Mouse (Mus musculus) cerebellum, postnatal 36 days (tissue): Measurements from ENCODE around the gene S100a10.
"Not testable (repeated sequence)": the region's sequence is repeated elsewhere in the genome, so short reads cannot be mapped to it uniquely, and the experiment has no call there.

Source experiments
- DNase-seq, 2 experiments: peaks; one replicate each; pipeline ENCODE4 v3.0.0; 2021 to 2022; ENCODE audit warnings: mixed read lengths in 2 of 2

Gene S100a10

DNA sequence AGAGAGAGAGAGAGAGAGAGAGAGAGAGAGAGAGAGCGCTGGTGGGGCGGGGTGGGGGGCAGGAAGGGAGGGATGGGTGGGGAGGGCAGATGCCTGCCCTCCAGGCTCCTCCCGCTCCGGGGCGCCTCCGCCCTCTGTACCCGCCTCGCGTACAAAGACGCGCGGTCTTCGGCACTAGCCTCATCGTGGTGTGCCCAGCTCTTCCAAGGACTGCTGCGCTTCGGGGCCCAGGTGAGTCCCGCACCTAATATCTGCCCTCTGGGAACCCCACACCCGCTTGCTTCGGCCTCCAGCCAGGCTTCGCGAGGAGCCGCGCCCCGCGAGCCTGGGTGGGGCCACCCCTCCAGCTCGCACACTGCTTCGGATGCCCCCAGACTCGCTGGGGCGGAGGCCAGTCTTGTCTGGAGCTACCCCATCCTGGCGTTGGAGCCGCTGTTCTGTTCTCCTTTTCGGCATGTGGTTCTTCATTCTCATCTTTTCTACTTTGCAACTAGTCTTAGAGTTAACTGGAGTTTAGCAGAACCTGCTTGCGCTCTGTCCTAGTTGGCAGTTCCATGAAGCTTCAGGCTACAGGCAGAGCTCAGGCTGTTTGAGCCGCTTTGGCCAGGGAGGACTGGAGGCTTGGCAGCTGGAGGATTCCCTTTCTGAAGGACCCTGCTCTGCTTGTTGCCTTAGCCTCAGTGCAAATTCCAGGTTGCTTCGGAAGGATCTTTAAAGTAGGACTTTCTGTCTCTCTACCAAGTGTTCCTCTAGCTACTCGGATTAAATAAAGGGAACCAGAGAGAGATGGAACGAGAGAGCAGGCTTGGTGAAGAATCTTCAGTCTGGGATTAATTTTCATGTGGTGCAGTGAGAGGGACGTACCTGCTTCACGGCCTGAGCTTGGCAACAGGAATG lies at the start of gene S100a10:
Gene S100a10 (plus strand): TSS at position 100 of the 897 bp plus-strand sequence.
- DNase-seq, result peak; percentile 5 to 7

DNA sequence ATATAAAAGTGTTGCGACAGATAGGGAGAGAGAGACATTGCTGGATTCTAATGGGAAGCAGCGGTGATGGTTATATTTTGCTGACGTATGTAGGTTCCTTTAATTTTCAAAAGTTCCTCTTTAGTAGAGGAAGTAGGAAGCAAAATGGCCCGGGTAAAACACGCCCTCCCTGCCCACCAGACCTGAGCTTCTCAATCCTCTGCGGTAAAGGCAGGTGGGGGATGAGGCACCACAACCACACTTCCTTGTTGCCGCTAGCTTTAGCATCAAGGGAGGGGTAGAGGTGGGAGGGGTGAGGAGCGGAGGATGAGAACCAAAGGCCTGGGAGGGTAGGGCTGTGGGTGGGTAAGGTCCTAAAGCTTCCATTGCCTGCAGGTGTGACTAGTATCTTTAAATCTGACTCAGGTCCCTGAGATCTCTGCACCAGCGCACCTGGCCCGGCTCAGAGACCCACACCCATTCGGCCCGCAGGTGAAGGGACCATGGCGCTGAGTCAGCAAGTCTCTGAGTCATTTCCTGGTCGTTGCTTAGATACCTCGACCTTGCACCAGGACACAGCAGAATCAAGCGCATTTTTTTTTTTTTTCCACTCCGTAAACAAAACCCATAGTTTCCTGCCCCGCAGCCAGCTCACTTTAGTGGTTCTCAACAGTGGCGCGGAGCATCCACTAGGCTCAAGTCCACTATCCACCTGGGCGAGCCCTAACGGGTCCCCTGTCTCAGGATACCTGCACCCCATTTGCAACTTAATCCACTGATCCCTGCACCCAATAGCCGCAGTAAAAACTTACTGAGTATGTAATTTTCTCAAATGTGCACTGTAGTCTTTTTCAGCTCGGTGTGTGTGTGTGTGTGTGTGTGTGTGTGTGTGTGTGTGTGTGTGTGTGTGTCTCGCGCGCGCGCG lies 48.7 kb upstream of the S100a10 start:
- DNase-seq, result no peak

DNA sequence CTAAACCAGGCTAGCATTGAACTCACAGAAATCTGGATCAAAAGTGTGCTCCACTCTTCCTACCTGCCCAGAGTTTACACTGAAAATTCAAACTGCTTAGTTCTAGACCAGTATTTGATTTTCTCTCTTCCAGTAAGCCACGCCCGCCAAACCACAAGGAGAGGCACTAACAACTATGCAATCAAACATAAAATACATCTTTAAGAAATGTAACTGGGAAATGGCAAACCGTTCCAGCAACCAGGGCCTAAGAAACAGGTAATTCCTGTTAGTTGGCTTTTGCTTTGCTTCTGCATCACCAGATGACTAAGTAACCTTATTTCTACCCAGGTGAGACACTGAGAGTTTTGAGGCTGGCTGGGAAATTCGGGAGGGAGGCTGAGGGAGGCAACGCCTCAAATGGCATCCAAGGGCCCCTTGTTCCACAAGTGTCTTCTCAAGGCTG lies 48.0 kb upstream of the S100a10 start:
- no peak for DNase-seq

DNA sequence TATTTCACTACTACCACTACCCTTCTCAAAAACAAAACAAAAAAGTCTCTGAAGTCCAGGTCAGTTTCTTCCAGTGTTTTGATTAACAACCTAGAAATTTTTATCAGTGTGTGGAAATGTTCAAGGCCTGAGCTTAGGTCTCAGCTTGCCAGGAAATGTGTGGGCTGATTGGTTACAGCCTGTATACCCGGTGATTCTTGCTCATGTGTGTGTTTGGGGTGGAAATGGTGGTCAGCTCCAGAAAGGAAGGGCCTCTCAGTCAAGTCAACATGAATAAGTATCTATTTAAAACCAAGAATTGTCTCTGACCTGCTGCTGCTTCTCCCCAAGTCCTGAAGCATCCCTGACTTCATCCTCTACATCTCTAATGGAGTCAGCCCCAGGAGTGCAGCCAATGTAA lies 45.6 kb upstream of the S100a10 start:
- no peak for DNase-seq

DNA sequence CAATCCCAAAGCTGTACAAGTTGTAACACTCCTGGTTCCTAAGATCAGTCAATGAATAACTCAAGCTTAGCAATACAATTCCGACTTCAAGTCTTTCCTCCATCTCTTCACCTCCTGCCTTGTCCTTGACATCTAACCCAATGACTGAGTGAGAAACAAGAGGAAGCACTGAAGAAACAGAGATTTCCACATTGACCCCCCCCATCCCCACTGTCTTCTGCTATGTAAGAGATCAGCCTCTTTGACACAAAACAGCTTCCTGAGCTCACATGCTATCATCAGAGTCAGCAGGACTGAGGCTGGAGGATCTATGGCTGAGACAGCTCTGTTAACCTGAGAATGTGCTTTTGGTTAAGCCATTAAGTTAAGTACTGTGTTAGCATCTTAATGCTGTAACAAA lies 43.8 kb upstream of the S100a10 start:
- no peak for DNase-seq

DNA sequence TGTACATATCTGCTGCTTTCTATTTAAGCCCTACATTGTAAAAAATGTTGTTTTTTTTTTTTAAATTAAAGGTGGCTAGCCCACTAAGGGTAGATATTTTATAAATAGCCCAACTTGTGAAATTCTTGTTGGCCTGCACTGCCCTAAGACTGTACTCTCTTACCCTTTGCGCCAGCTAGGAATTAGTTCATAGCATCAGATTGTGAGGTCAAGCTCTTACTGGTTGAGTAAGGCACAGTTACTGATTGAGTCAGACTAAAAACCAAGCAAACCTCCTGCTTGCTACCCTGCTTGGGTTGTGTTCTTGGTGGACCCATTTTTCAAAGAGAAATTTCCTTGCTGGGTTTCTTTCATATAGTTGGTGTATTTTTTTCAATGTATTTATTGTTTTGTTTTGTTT lies 43.1 kb upstream of the S100a10 start:
- no peak for DNase-seq

DNA sequence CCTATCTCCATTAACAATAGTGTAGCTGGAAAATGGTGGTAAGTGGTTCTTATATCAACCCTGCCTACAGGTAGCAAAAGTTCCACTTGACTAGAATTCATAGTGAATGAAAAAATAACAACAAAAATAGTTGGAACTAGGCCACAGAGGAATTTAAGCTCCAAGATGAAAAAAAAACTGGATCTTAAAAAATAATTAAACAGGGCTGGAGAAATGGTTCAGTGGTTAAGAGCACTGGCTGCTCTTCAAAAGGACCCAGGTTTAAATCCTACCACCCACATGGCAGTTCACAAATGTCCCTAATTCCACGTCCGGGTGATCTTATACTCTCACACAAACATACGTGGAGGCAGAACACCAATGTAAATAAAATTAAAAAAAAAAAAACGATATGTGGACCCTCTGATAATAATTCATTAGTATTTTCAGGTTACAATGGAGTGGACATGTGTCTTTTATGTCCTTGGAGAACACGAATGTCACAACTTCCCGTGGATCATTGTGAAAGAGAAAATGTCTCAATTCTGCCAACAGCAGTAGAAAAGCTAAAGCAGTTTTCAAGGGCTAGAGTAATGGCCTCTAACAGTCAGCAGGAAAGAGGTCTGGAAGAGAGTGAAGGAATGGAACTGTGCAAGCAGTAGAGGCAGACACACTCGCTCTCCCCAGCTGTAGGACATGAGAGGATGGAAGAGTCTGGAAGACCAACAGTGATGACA lies 42.3 kb upstream of the S100a10 start:
- DNase-seq, result no peak

DNA sequence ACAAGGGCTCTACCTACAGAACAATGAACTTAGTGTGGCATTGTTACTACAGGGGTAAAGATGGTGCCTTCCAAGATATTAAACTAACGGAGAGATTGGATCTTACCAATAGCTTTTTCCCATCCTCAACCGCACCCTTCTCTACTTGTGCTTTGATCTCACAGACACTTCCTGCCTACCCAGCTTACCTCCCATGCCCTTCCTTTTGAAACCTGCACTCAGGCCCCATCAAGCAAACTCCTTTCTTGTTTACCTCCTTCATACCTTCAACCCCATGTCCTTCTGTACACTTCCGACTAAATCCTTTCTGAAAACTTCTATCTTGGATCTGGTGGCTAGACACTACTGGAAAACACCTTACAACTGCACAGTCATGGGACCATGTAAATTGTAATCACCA lies 40.3 kb upstream of the S100a10 start:
- DNase-seq, result no peak

DNA sequence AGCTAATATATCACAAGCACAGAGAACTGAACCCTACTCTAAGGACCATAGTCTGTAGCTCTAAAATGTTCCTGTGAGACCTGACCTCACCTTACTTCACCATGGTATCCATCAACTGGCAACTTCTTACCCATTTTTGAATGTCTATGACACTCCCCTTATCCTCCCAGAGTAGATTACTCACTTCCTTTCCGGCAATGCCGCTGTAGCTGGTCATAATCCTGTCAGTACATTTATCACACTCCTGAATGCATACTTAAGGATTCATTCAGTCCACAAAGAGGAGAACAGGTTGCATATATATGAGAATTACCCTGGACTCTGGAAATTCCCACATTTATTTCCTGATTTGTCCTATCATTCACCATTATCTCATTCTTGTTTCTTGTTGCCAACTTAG lies 37.5 kb upstream of the S100a10 start:
- no peak for DNase-seq

DNA sequence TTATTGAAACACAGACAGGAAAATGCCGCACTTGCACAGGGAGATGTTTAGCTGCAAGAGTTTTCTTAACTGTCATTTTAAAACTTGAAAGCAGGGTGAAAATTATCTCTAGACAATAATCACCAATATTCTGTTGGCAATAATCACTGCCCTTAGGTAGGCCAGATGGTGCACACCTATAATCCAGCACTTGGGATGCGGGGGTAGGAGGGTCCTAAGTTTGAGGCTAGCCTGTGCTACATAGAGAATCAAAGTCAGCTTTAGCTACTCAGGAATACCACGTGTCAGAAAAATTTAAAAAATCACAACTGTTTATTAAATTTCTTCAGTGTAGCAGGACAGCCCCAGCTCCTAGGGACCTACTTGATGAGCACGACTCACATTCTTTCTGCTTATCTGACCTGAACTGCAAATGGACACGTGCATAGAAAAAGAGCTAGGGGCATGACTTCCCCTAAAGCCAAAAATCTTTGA lies 35.0 kb upstream of the S100a10 start:
- DNase-seq, result no peak

DNA sequence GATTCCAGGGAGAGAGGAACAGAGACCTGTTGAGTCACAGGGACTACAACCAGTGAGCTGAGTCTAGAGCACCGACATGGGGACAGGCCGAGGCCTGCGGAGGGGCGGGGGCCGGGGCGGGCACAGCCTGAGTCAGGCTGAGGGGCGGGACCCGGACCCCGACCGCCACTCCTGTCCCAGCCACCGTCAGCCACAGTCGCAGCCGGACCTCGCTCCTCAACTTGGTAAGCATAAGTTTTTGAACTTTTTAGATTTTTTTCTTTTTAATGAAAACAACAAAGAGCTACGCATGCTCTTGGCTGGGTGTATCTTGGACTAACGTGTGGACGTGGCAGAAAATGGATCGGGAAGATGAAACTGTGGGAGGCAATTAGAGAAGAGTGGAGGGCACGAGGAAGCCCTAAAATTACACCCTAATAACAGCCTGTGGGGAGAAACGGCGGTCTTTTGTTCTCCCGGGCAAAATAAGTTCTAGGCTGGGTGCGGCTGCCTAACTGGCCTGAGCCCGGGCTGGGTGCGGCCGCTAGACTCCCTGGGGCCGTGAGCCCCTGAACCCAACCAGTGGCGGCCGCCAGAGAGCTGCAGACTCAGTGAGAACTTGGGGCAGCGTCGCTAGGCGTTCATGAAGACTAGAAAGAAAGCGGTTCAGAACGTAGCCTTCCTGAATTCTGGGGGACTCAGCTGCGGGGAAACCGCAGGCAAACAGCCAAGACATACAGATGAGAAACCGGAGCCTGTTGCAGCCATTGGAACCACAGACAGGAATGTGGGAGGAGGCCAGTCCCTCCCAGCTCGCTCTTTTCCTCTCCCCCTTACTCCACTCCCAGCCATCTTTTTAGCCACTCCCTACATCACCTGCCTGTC lies 34.3 kb upstream of the S100a10 start, which contains the start of gene S100a11:
Gene S100a11 (plus strand): TSS at position 159 of the 864 bp plus-strand sequence.
- peak in 1 of 2 experiments; percentile 1 for DNase-seq

DNA sequence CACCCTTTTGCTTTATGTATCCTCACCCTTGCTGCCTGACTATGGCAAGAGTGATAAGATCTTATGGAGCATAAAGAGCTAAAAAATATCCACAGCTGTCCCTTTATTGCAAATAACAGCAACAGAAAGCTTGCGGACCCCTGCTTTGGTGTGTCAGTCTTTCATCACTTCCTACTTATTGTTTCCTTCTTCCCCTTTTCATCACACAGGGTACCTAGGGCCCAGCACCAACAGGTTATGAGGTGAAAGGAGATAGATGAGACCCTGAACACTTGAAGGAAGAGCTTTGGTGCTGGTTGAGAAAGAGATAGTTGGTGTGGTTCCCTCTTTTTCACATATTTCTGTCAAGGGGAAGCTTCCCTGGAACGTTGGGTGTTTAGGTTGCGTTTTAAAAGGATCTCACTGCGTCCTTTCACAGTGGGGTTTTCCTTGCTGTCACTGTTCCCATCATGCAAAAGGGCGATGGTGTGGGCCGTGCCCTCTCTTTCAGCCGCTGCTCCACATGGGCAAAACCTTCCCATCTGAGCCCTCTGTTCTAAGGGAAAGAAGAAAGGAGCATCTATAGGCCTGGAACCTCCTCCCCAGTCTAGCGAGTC lies 33.3 kb upstream of the S100a10 start:
- no peak for DNase-seq

DNA sequence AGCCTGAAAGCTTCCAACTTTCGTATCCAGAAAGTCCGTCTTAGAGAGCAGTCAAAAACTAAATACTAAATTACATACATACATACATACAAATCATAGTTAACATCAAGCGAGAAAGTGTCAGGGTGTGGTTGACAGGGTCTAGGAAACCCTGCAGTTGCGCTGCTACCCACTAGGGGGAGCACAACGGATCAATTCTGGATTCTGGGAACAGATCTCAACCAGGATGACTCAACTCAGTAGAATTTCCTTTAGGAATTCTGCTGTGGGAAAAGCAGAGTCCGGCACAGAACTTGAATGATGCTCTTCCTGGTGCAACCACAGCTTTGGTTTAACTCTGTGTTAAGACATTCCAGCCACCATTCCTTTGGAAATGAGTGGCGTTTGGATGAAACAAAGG lies 32.3 kb upstream of the S100a10 start:
- DNase-seq, result peak; percentile 12 to 28

DNA sequence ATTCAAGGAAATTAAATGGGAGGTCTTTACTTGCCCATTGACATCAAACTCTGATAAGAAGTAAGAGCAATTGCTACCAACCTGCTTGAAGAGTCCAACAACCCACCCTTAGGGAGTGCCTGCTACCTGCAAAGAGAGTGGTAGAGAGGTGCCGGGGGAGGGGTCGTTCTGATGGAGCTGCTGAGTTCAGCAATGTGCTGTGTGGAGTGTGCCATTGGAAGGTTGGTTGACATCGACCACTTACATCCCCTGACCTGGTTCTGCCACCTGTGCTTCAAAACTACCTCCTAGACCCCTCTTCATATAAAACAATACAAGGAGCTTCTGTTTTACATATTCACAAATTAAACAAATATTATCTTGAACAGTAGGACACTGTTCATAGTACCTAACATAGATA lies 27.6 kb upstream of the S100a10 start:
- no peak for DNase-seq

DNA sequence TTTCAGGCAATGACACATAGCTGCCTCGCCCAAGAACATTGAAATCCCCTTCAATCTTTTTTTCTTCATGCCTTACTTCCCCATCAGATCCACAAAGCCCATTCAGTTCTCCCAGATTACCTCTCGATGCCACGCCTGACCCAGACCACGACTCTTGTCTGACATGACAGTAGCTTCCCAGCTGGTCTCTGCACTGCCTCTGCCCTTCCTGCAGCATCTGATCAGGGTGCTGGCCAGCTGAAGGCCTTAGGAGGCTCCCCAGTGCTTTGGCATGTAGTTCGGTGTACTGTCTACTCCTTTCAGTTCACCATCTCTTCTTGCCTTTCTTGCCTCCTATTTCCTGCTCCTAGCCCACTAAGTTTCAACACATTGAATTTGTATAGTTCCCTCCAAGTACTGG lies 26.1 kb upstream of the S100a10 start:
- no peak for DNase-seq

DNA sequence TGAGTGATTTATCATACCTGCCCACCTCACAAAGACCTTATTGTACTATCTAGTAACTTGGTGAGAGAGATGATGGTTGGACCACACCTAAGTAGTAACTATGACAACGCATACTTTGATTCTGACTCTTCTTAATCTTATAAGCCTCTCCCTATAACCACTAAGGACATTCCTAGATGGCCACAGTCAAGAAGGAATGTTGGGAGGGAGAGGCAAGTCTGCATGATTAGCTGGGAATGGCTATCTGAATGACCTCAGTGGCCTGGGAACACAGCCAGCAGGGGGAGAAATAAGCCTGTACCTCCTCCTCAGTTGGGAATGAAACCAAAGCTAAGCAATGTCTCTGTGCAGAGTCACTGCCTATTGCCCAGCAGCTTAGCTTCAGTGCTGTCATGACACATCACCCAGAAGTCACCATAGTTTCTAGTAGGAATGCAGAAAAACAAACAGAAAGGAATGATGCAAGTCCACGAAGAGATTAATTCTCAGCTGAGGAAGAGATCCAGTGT lies 17.8 kb upstream of the S100a10 start:
- DNase-seq, result no peak

DNA sequence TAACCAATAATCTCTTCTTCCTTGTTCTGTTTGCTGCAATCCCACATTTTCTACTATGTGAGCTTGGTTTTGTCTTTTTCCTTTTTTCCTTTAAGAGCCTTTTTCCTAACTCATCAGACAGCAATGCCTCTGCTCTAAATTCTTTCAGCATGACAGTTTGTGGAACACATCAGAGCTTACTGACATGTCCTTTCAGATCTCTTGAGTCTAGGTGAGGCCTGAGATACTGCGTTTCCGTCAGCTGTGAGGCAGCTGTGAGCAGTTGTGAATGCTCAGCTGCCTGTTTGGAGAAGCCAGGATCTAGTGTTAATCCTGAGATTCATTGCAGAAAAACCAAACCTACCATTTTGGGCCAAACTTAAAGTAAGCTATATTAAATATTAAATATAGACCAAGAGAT lies 16.4 kb upstream of the S100a10 start:
- no peak for DNase-seq

DNA sequence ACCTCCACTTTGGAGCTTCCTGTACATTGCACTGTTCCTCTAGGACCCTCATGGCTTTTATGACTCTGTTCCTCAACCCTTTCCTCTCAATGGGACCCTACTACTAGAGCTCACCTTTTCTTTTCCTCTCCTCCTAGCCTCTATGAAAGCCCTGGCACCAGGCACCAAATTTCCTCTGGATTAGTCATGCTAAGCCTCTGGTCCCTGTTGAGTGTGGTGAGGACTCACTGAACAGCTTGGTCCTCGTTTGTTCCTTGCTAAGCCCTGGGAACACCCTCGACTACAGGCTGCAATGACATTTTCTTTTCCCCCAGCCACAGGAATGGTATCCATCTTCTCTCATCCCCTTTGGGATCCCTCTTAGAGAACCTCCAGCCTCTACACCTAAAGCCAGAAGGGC lies 13.4 kb upstream of the S100a10 start:
- no peak for DNase-seq

DNA sequence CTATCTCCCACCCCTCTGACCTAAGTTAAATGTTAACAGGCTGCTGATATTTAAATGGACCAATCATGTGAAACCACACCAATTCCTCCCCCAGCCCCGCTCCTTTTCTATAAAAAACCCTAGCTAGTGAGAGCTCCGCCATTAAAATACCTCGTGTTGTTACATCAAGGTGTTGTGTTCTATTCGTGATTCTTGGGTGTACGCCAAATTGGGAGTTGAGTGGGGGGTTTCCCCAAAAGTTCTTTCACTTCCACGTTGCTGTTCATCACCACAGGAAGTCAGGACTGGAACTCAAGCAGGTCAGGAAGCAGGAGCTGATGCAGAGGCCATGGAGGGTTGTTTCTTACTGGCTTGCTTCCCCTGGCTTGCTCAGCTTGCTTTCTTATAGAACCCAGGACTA lies 10.7 kb upstream of the S100a10 start:
- DNase-seq, result not testable (repeated sequence)

DNA sequence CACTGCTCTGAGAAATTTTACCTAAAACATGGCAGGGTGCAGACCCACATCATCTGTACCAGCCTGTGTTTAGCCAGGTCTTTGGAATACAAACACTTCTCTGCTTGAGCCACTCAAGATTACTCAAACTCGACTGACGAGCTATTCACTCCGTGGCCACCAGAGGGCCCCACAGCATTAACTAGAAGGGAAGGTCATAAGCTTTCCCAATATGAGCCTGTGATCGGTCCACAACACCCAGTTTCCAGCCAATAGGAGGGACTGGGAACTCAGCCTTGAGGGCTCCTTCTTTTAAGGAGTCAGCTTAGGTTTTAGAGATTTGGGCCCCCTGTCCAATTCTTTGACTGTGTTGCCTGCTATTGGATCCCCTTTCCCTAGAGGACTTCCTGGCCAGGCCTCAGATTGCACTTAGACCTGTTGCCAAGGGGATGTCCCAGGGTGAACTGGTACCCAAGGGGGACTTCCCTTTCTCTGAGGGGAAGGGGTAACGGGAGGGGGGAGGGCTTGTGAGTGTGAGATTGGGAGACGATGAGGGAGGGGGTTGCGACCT lies 7.7 kb upstream of the S100a10 start:
- DNase-seq, result peak; percentile 59 to 61
